Mouse (Mus musculus): ENCODE measurements around the gene Nfat5. TPM values are rescaled to one million over a fixed set of nuclear protein-coding genes. Genes with fewer than 3 reads are reported as not detected.

The Nfat5 gene
- polyA plus RNA-seq (2014; fragmentation: Nextera tagmentation; extraction: Ambion mirVana): 12.3 and 14.7 TPM in 2 replicates

- 0 out of 2 replicates have a peak, but pooled peaks cover 4% of the 10 kb centered on the region for H3K36me3 ChIP-seq (ENCODE audit: control insufficient read depth, insufficient read depth, low read length)
- H3K4me2 ChIP-seq (ENCODE audit: low read length): peak within 1 kb of the TSS; percentile 73
- DNase-seq (ENCODE audit: low spot score): peak; percentile 100
- H3K9ac ChIP-seq (ENCODE audit: low read length): peak within 1 kb of the TSS; percentile 76
- 0% methylated on average over 49 of the region's 49 CpGs for WGBS
- no peaks in the 10 kb centered on the region for H3K9me3 ChIP-seq (ENCODE audit: control insufficient read depth, low read length)
- H3K27ac ChIP-seq (ENCODE audit: low read depth): peak within 1 kb of the TSS; percentile 98
- peaks cover 15% of the 10 kb centered on the region; the same call in 1 of the 2 replicates for H3K4me1 ChIP-seq (replicated peaks; ENCODE audit: control insufficient read depth, insufficient read depth, low read length)
- H3K4me3 ChIP-seq (ENCODE audit: low read depth, low read length): peak within 1 kb of the TSS; percentile 96
- H3K27me3 ChIP-seq (replicated peaks; ENCODE audit: control insufficient read depth, insufficient read depth, low read length): no peaks in the 10 kb centered on the region
- ATAC-seq (replicated peaks; ENCODE audit: low FRiP score, low TSS enrichment, low read depth): peak; percentile 95
Measured at GRCm38 (mm10) chr8:107292928-107293601, at the start of gene Nfat5. Gene Nfat5 (plus strand): TSS chr8:107293470.

- Histone ChIP-seq H3K9me3 (ENCODE audit: control insufficient read depth, low read length) (no peaks in the 10 kb centered on the region), H3K4me2 (ENCODE audit: low read length) (no peak overlapping the region), H3K4me1 (replicated peaks; ENCODE audit: control insufficient read depth, insufficient read depth, low read length) (no peaks in the 10 kb centered on the region), H3K27ac (ENCODE audit: low read depth) (no peak overlapping the region), H3K27me3 (replicated peaks; ENCODE audit: control insufficient read depth, insufficient read depth, low read length) (no peaks in the 10 kb centered on the region), H3K36me3 (ENCODE audit: control insufficient read depth, insufficient read depth, low read length) (no peaks in the 10 kb centered on the region), H3K4me3 (ENCODE audit: low read depth, low read length) (no peak overlapping the region), H3K9ac (ENCODE audit: low read length) (no peak overlapping the region)
- 64% methylated on average over 8 of the region's 8 CpGs for WGBS
- ATAC-seq (replicated peaks; ENCODE audit: low FRiP score, low TSS enrichment, low read depth) (no peak), DNase-seq (ENCODE audit: low spot score) (no peak)
Measured at GRCm38 (mm10) chr8:107244218-107244617, 49.1 kb upstream of the Nfat5 start.

- Histone ChIP-seq H3K4me1 (replicated peaks; ENCODE audit: control insufficient read depth, insufficient read depth, low read length) (peaks cover 9% of the 10 kb centered on the region), H3K27ac (ENCODE audit: low read depth) (no peak overlapping the region), H3K36me3 (ENCODE audit: control insufficient read depth, insufficient read depth, low read length) (no peaks in the 10 kb centered on the region), H3K27me3 (replicated peaks; ENCODE audit: control insufficient read depth, insufficient read depth, low read length) (no peaks in the 10 kb centered on the region), H3K9me3 (ENCODE audit: control insufficient read depth, low read length) (no peaks in the 10 kb centered on the region), H3K9ac (ENCODE audit: low read length) (no peak overlapping the region), H3K4me2 (ENCODE audit: low read length) (no peak overlapping the region), H3K4me3 (ENCODE audit: low read depth, low read length) (no peak overlapping the region)
- ATAC-seq (replicated peaks; ENCODE audit: low FRiP score, low TSS enrichment, low read depth) (no peak), DNase-seq (ENCODE audit: low spot score) (no peak)
- WGBS: 58% methylated on average over 6 of the region's 6 CpGs
Measured at GRCm38 (mm10) chr8:107248456-107248855, 44.8 kb upstream of the Nfat5 start.

GRCm38 (mm10) chr8:107251481-107252104, 41.7 kb upstream of the Nfat5 start:
- no peak overlapping the region for H3K27ac ChIP-seq (ENCODE audit: low read depth)
- no peaks in the 10 kb centered on the region for H3K36me3 ChIP-seq (ENCODE audit: control insufficient read depth, insufficient read depth, low read length)
- ATAC-seq (replicated peaks; ENCODE audit: low FRiP score, low TSS enrichment, low read depth): no peak
- H3K27me3 ChIP-seq (replicated peaks; ENCODE audit: control insufficient read depth, insufficient read depth, low read length): no peaks in the 10 kb centered on the region
- H3K4me3 ChIP-seq (ENCODE audit: low read depth, low read length): no peak overlapping the region
- H3K4me2 ChIP-seq (ENCODE audit: low read length): no peak overlapping the region
- peaks cover 17% of the 10 kb centered on the region for H3K4me1 ChIP-seq (replicated peaks; ENCODE audit: control insufficient read depth, insufficient read depth, low read length)
- WGBS: 66% methylated on average over 5 of the region's 5 CpGs
- H3K9ac ChIP-seq (ENCODE audit: low read length): no peak overlapping the region
- H3K9me3 ChIP-seq (ENCODE audit: control insufficient read depth, low read length): no peaks in the 10 kb centered on the region
- DNase-seq (ENCODE audit: low spot score): no peak

GRCm38 (mm10) chr8:107253121-107253520, 40.1 kb upstream of the Nfat5 start:
- Histone ChIP-seq H3K36me3 (ENCODE audit: control insufficient read depth, insufficient read depth, low read length) (no peaks in the 10 kb centered on the region), H3K27me3 (replicated peaks; ENCODE audit: control insufficient read depth, insufficient read depth, low read length) (no peaks in the 10 kb centered on the region), H3K27ac (ENCODE audit: low read depth) (no peak overlapping the region), H3K4me2 (ENCODE audit: low read length) (no peak overlapping the region), H3K9ac (ENCODE audit: low read length) (no peak overlapping the region), H3K4me3 (ENCODE audit: low read depth, low read length) (no peak overlapping the region), H3K4me1 (replicated peaks; ENCODE audit: control insufficient read depth, insufficient read depth, low read length) (peaks cover 17% of the 10 kb centered on the region), H3K9me3 (ENCODE audit: control insufficient read depth, low read length) (no peaks in the 10 kb centered on the region)
- ATAC-seq (replicated peaks; ENCODE audit: low FRiP score, low TSS enrichment, low read depth): no peak
- DNase-seq (ENCODE audit: low spot score): no peak
- WGBS: 66% methylated on average over 6 of the region's 6 CpGs

- H3K9ac ChIP-seq (ENCODE audit: low read length): no peak overlapping the region
- DNase-seq (ENCODE audit: low spot score) (no peak), ATAC-seq (replicated peaks; ENCODE audit: low FRiP score, low TSS enrichment, low read depth) (no peak)
- no peak overlapping the region for H3K27ac ChIP-seq (ENCODE audit: low read depth)
- H3K4me1 ChIP-seq (replicated peaks; ENCODE audit: control insufficient read depth, insufficient read depth, low read length): peaks cover 17% of the 10 kb centered on the region
- H3K4me3 ChIP-seq (ENCODE audit: low read depth, low read length): no peak overlapping the region
- H3K4me2 ChIP-seq (ENCODE audit: low read length): no peak overlapping the region
- no peaks in the 10 kb centered on the region for H3K9me3 ChIP-seq (ENCODE audit: control insufficient read depth, low read length)
- H3K27me3 ChIP-seq (replicated peaks; ENCODE audit: control insufficient read depth, insufficient read depth, low read length): no peaks in the 10 kb centered on the region
- WGBS: 62% methylated on average over 3 of the region's 3 CpGs
- no peaks in the 10 kb centered on the region for H3K36me3 ChIP-seq (ENCODE audit: control insufficient read depth, insufficient read depth, low read length)
Measured at GRCm38 (mm10) chr8:107254403-107254802, 38.9 kb upstream of the Nfat5 start.

GRCm38 (mm10) chr8:107254951-107255457, 38.3 kb upstream of the Nfat5 start:
- WGBS: 64% methylated on average over 11 of the region's 11 CpGs
- peaks cover 17% of the 10 kb centered on the region for H3K4me1 ChIP-seq (replicated peaks; ENCODE audit: control insufficient read depth, insufficient read depth, low read length)
- H3K4me2 ChIP-seq (ENCODE audit: low read length): no peak overlapping the region
- ATAC-seq (replicated peaks; ENCODE audit: low FRiP score, low TSS enrichment, low read depth) (0 out of 2 replicates have a peak, but pooled peaks have one; percentile 23), DNase-seq (ENCODE audit: low spot score) (no peak)
- no peaks in the 10 kb centered on the region for H3K9me3 ChIP-seq (ENCODE audit: control insufficient read depth, low read length)
- no peaks in the 10 kb centered on the region for H3K36me3 ChIP-seq (ENCODE audit: control insufficient read depth, insufficient read depth, low read length)
- no peak overlapping the region for H3K4me3 ChIP-seq (ENCODE audit: low read depth, low read length)
- H3K27ac ChIP-seq (ENCODE audit: low read depth): no peak overlapping the region
- H3K9ac ChIP-seq (ENCODE audit: low read length): no peak overlapping the region
- no peaks in the 10 kb centered on the region for H3K27me3 ChIP-seq (replicated peaks; ENCODE audit: control insufficient read depth, insufficient read depth, low read length)

- ATAC-seq (replicated peaks; ENCODE audit: low FRiP score, low TSS enrichment, low read depth) (no peak), DNase-seq (ENCODE audit: low spot score) (no peak)
- Histone ChIP-seq H3K27me3 (replicated peaks; ENCODE audit: control insufficient read depth, insufficient read depth, low read length) (no peaks in the 10 kb centered on the region), H3K4me3 (ENCODE audit: low read depth, low read length) (no peak overlapping the region), H3K9me3 (ENCODE audit: control insufficient read depth, low read length) (no peaks in the 10 kb centered on the region), H3K27ac (ENCODE audit: low read depth) (no peak overlapping the region), H3K4me2 (ENCODE audit: low read length) (no peak overlapping the region), H3K4me1 (replicated peaks; ENCODE audit: control insufficient read depth, insufficient read depth, low read length) (peaks cover 8% of the 10 kb centered on the region), H3K9ac (ENCODE audit: low read length) (no peak overlapping the region), H3K36me3 (ENCODE audit: control insufficient read depth, insufficient read depth, low read length) (no peaks in the 10 kb centered on the region)
- WGBS: 53% methylated on average over 5 of the region's 5 CpGs
Measured at GRCm38 (mm10) chr8:107257223-107257622, 36.0 kb upstream of the Nfat5 start.
